Mouse (Mus musculus) CH12.LX (cell line): ENCODE data around the gene Mybph. TPM values are rescaled to one million over a fixed set of nuclear protein-coding genes. Genes with fewer than 3 reads are reported as not detected.

Source experiments
- DNase-seq: peaks from one replicate; pipeline ENCODE4 v3.0.0-alpha.2; 2013; ENCODE audit errors: extremely low read depth
- H3K27ac ChIP-seq: 2 replicates; pipeline ENCODE4 v1.5.1; 2012; ENCODE audit warnings: low read depth, mild to moderate bottlenecking, control low read depth, moderate library complexity; ENCODE audit not compliant: insufficient read depth
- H3K27me3 ChIP-seq: replicated peaks from 2 replicates; pipeline ENCODE3; 2012; ENCODE audit warnings: inconsistent platforms
- H3K36me3 ChIP-seq, 2 experiments: replicated peaks in 1 of 2; 2 replicates each; pipeline versions ENCODE3 to v1.6.1; 2012; ENCODE audit warnings: inconsistent platforms in 1 of 2, low read length in 1 of 2, mild to moderate bottlenecking in 1 of 2, mixed read lengths in 1 of 2, moderate library complexity in 1 of 2; ENCODE audit not compliant: control insufficient read depth in 1 of 2, insufficient read depth in 1 of 2
- H3K4me1 ChIP-seq, 2 experiments: 2 replicates each; pipeline ENCODE4 v1.6.1; 2012; ENCODE audit warnings: inconsistent platforms in 1 of 2, moderate library complexity in 1 of 2; ENCODE audit not compliant: insufficient read depth in 2 of 2, control insufficient read depth in 1 of 2
- H3K4me2 ChIP-seq: 2 replicates; pipeline ENCODE4 v1.6.1; 2012; ENCODE audit warnings: low read depth, mild to moderate bottlenecking, control low read depth; ENCODE audit not compliant: poor library complexity, insufficient read depth, severe bottlenecking
- H3K4me3 ChIP-seq, 3 experiments: fragments of 150-350 bp in 1 of 3; sonication (generic) in 1 of 3; replicated peaks in 1 of 3; 2 replicates each; pipeline versions ENCODE3 to v1.5.1; 2011 to 2012; ENCODE audit warnings: low read depth in 2 of 3, low read length in 2 of 3, mild to moderate bottlenecking in 2 of 3, moderate library complexity in 2 of 3, control low read depth in 1 of 3, improper control_type of control experiment in 1 of 3, inconsistent platforms in 1 of 3, mixed read lengths in 1 of 3; ENCODE audit not compliant: poor library complexity in 1 of 3
- H3K79me2 ChIP-seq: replicated peaks from 2 replicates; pipeline ENCODE4 v1.6.1; 2012; ENCODE audit warnings: mild to moderate bottlenecking, moderate library complexity; ENCODE audit not compliant: control insufficient read depth, poor library complexity, insufficient read depth, severe bottlenecking; ENCODE audit errors: extremely low read depth
- H3K9ac ChIP-seq: 2 replicates; pipeline ENCODE4 v1.6.1; 2012; ENCODE audit warnings: low read depth, mild to moderate bottlenecking, control low read depth, moderate library complexity; ENCODE audit not compliant: insufficient read depth
- H3K9me3 ChIP-seq: replicated peaks from 2 replicates; pipeline ENCODE3; 2012; ENCODE audit warnings: low read length, inconsistent platforms, mixed read lengths
- BHLHE40 ChIP-seq: IDR thresholded peaks from 2 replicates; pipeline ENCODE4 v1.6.1; 2011; ENCODE audit warnings: mild to moderate bottlenecking, low read depth, low read length, improper control_type of control experiment
- CHD1 ChIP-seq: IDR thresholded peaks from 2 replicates; pipeline ENCODE4 v1.6.1; 2012; ENCODE audit warnings: low read depth, low read length, improper control_type of control experiment, inconsistent platforms
- CTCF ChIP-seq, 2 experiments: IDR thresholded peaks in 1 of 2; conservative IDR thresholded peaks in 1 of 2; 2 replicates each; pipeline ENCODE4 v1.5.1; 2011 to 2012; ENCODE audit warnings: low read depth in 2 of 2, low read length in 2 of 2, improper control_type of control experiment in 1 of 2, inconsistent platforms in 1 of 2, mild to moderate bottlenecking in 1 of 2, moderate library complexity in 1 of 2
- E2F4 ChIP-seq: IDR thresholded peaks from 2 replicates; pipeline ENCODE4 v1.6.1; 2011; ENCODE audit warnings: low read depth, low read length, improper control_type of control experiment; ENCODE audit not compliant: insufficient replicate concordance
- EP300 ChIP-seq: IDR thresholded peaks from 2 replicates; pipeline ENCODE4 v1.6.1; 2011; ENCODE audit warnings: low read length, improper control_type of control experiment
- HCFC1 ChIP-seq: IDR thresholded peaks from 2 replicates; pipeline ENCODE4 v1.6.1; 2012; ENCODE audit warnings: low read depth, mild to moderate bottlenecking, inconsistent platforms, low read length, improper control_type of control experiment
- IRF4 ChIP-seq: IDR thresholded peaks from 2 replicates; pipeline ENCODE4 v1.6.1; 2014; ENCODE audit warnings: low read depth, mild to moderate bottlenecking, inconsistent platforms, low read length, improper control_type of control experiment
- JUND ChIP-seq: conservative IDR thresholded peaks from 2 replicates; pipeline ENCODE4 v1.6.1; 2011; ENCODE audit warnings: low read depth, low read length, improper control_type of control experiment
- MAX ChIP-seq: IDR thresholded peaks from 2 replicates; pipeline ENCODE4 v1.6.1; 2011; ENCODE audit warnings: low read length, improper control_type of control experiment
- MAZ ChIP-seq: IDR thresholded peaks from 2 replicates; pipeline ENCODE4 v1.6.1; 2012; ENCODE audit warnings: low read depth, mild to moderate bottlenecking, inconsistent platforms, low read length, improper control_type of control experiment, moderate library complexity
- MYC ChIP-seq: IDR thresholded peaks from 2 replicates; pipeline ENCODE4 v1.6.1; 2011; ENCODE audit warnings: low read depth, mild to moderate bottlenecking, improper control_type of control experiment, low read length
- NRF1 ChIP-seq: IDR thresholded peaks from 2 replicates; pipeline ENCODE4 v1.6.1; 2014; ENCODE audit warnings: low read depth, mild to moderate bottlenecking, inconsistent platforms, low read length, improper control_type of control experiment, moderate library complexity
- RCOR1 ChIP-seq: conservative IDR thresholded peaks from 2 replicates; pipeline ENCODE4 v1.6.1; 2012; ENCODE audit warnings: low read depth, mild to moderate bottlenecking, inconsistent platforms, low read length, improper control_type of control experiment
- SIN3A ChIP-seq: IDR thresholded peaks from 2 replicates; pipeline ENCODE4 v1.6.1; 2012; ENCODE audit warnings: low read length, improper control_type of control experiment, inconsistent platforms
- SMC3 ChIP-seq: IDR thresholded peaks from 2 replicates; pipeline ENCODE4 v1.6.1; 2011; ENCODE audit warnings: low read depth, low read length, improper control_type of control experiment
- TCF12 ChIP-seq: IDR thresholded peaks from 2 replicates; pipeline ENCODE4 v1.6.1; 2014; ENCODE audit warnings: low read depth, mild to moderate bottlenecking, inconsistent platforms, low read length, improper control_type of control experiment
- UBTF ChIP-seq: IDR thresholded peaks from 2 replicates; pipeline ENCODE4 v1.6.1; 2012; ENCODE audit warnings: low read depth, mild to moderate bottlenecking, inconsistent platforms, low read length, improper control_type of control experiment, moderate library complexity
- USF1 ChIP-seq: IDR thresholded peaks from 2 replicates; pipeline ENCODE4 v1.6.1; 2014; ENCODE audit warnings: low read depth, mild to moderate bottlenecking, inconsistent platforms, low read length, improper control_type of control experiment
- USF2 ChIP-seq: conservative IDR thresholded peaks from 2 replicates; pipeline ENCODE4 v1.6.1; 2011; ENCODE audit warnings: low read depth, low read length, improper control_type of control experiment
- dilution Hi-C: fragments of 300-500 bp; cut with MboI; formaldehyde crosslinking; loops from 2 replicates; pipeline ENCODE4 v1.14.3; 2020; ENCODE audit warnings: low sequenced_read_pairs; ENCODE audit not compliant: extremely low pct_unique_long_range_greater_than_20kb, extremely low pct_ligation_motif_present
- in situ Hi-C: fragments of 300-500 bp; cut with MboI; formaldehyde crosslinking; loops from 3 replicates; pipeline ENCODE4 v1.14.3; 2019; ENCODE audit warnings: low sequenced_read_pairs, low pct_ligation_motif_present, low pct_unique_long_range_greater_than_20kb, mixed read lengths
- polyA plus RNA-seq: library from polyadenylated mRNA; unstranded; fragments of >175 nt; gene quantifications from 2 replicates; pipeline ENCODE4 v1.2.1, GENCODE M21; 2012; ENCODE audit warnings: low read depth; ENCODE audit not compliant: insufficient read length
- total RNA-seq, 2 experiments: library from RNA; depleted of rRNA; stranded (reverse); fragments of 300-350 nt in 1 of 2; fragments of >200 nt in 1 of 2; gene quantifications; 2 replicates each; pipeline ENCODE4 v1.2.3; 2012 to 2014

The Mybph gene
- total and polyA plus RNA-seq, 3 experiments: 0.25 to 3.0 (median 0.51) TPM

- dilution Hi-C loops: no loop called here
- Histone ChIP-seq H3K27ac (no peak overlapping the region), H3K4me1 (peaks cover 20 to 42% of the 10 kb centered on the region in 2 experiments), H3K79me2 (no peaks in the 10 kb centered on the region), H3K4me2 (no peak overlapping the region), H3K27me3 (no peaks in the 10 kb centered on the region), H3K9ac (no peak overlapping the region), H3K9me3 (no peaks in the 10 kb centered on the region), H3K36me3 (no peaks in the 10 kb centered on the region), H3K4me3 (no peak overlapping the region)
- TF ChIP-seq RCOR1: no peak
- TF ChIP-seq NRF1: no peak
- TF ChIP-seq CHD1: no peak
- TF ChIP-seq IRF4: no peak
- TF ChIP-seq UBTF: no peak
- TF ChIP-seq MYC: no peak
- no peak for TF ChIP-seq BHLHE40
- TF ChIP-seq USF2: no peak
- TF ChIP-seq JUND: no peak
- no peak for TF ChIP-seq HCFC1
- TF ChIP-seq MAZ: no peak
- no peak for TF ChIP-seq SIN3A
- TF ChIP-seq USF1: no peak
- TF ChIP-seq CTCF (conservative IDR thresholded peaks at IDR 0.05 in 1 of 2, IDR thresholded peaks at IDR 0.05 in 1 of 2; ENCODE audit: low read depth in 2 of 2, low read length in 2 of 2): no peak
- TF ChIP-seq EP300: no peak
- TF ChIP-seq MAX: no peak
- no peak for TF ChIP-seq TCF12
- no peak for TF ChIP-seq SMC3
- TF ChIP-seq E2F4: no peak
- no peak for DNase-seq
- in situ Hi-C loops: no loop called here
Observed at GRCm38 (mm10) chr1:134215059-134215458, 21.8 kb downstream of the Mybph start.

GRCm38 (mm10) chr1:134215751-134216628 lies 22.7 kb downstream of the Mybph start:
- in situ Hi-C loops: no loop called here
- H3K9me3 ChIP-seq: no peaks in the 10 kb centered on the region
- H3K4me1 ChIP-seq: peaks cover 23 to 44% of the 10 kb centered on the region in 2 experiments
- no peaks in the 10 kb centered on the region for H3K79me2 ChIP-seq
- H3K36me3 ChIP-seq: no peaks in the 10 kb centered on the region
- no peak for TF ChIP-seq MYC
- TF ChIP-seq TCF12: no peak
- no peak for TF ChIP-seq SMC3
- H3K9ac ChIP-seq: no peak overlapping the region
- H3K4me3 ChIP-seq: no peak overlapping the region
- H3K27me3 ChIP-seq: no peaks in the 10 kb centered on the region
- dilution Hi-C loops: no loop called here
- no peak overlapping the region for H3K4me2 ChIP-seq
- no peak for DNase-seq
- H3K27ac ChIP-seq: no peak overlapping the region
